Mouse (Mus musculus) heart, postnatal 0 days (tissue): Measurements from ENCODE around the gene Pik3c2b. TPM values are rescaled to one million over a fixed set of nuclear protein-coding genes. Genes with fewer than 3 reads are reported as not detected.

Experiments used
- ATAC-seq: fragments of 200-750 bp; cut with Nextera tagmentation; 2 replicates; pipeline ENCODE4 v1.8.0; 2017; ENCODE audit warnings: low read depth, moderate number of reproducible peaks, moderate library complexity; ENCODE audit not compliant: insufficient read depth
- DNase-seq: peaks from one replicate; pipeline ENCODE4 v3.0.0-alpha.2; 2016; ENCODE audit warnings: low spot score
- H3K27ac ChIP-seq: fragments of 300-500 bp; sonication (generic); 2 replicates; pipeline ENCODE4 v1.5.1; 2014; ENCODE audit warnings: low read depth, mild to moderate bottlenecking
- H3K27me3 ChIP-seq: fragments of 300-500 bp; sonication (generic); 2 replicates; pipeline ENCODE4 v1.6.1; 2014; ENCODE audit warnings: low read length, mixed read lengths; ENCODE audit not compliant: control insufficient read depth, insufficient read depth
- H3K36me3 ChIP-seq: fragments of 300-500 bp; sonication (generic); replicated peaks from 2 replicates; pipeline ENCODE4 v1.6.1; 2014; ENCODE audit warnings: low read length, mixed read lengths; ENCODE audit not compliant: control insufficient read depth, insufficient read depth
- H3K4me1 ChIP-seq: fragments of 300-500 bp; sonication (generic); 2 replicates; pipeline ENCODE4 v1.6.1; 2014; ENCODE audit warnings: antibody characterized with exemption; ENCODE audit not compliant: control insufficient read depth, insufficient read depth
- H3K4me2 ChIP-seq: fragments of 300-500 bp; sonication (generic); 2 replicates; pipeline ENCODE4 v1.6.1; 2014; ENCODE audit warnings: low read depth, mild to moderate bottlenecking, low read length, moderate library complexity
- H3K4me3 ChIP-seq: fragments of 300-500 bp; sonication (generic); 2 replicates; pipeline ENCODE4 v1.5.1; 2014; ENCODE audit warnings: low read depth, low read length
- H3K9ac ChIP-seq: fragments of 300-500 bp; sonication (generic); replicated peaks from 2 replicates; pipeline ENCODE4 v1.6.1; 2014; ENCODE audit warnings: low read depth, low read length, mixed read lengths
- H3K9me3 ChIP-seq: fragments of 300-500 bp; sonication (generic); replicated peaks from 2 replicates; pipeline ENCODE4 v1.6.1; 2016; ENCODE audit warnings: low read length; ENCODE audit not compliant: control insufficient read depth
- CTCF ChIP-seq: IDR thresholded peaks from 2 replicates; pipeline ENCODE4 v1.5.1; 2016; ENCODE audit warnings: antibody characterized with exemption, control low read depth, low read depth
- EP300 ChIP-seq: IDR thresholded peaks from 2 replicates; pipeline ENCODE4 v1.6.1; 2016; ENCODE audit warnings: antibody characterized with exemption, low read depth
- WGBS: fragments of 180-500 bp; shearing (Covaris S2); extraction: QIAGEN DNeasy Blood & Tissue Kit; methylation state at CpG from one replicate; pipeline ENCODE4 v1.1.7; 2014; 5-methylcytosine and 5-hydroxymethylcytosine counted together
- polyA plus RNA-seq: library from polyadenylated mRNA; unstranded; fragments of >200 nt; fragmentation: Nextera tagmentation; extraction: Ambion mirVana; gene quantifications from 2 replicates; pipeline ENCODE4 v1.2.1, GENCODE M21; 2015
- total RNA-seq: library from RNA; depleted of rRNA; stranded (reverse); fragments of >200 nt; gene quantifications from 2 replicates; pipeline ENCODE4 v1.2.3, GENCODE M21; 2014; ENCODE audit warnings: low replicate concordance

The Pik3c2b gene
- total and polyA plus RNA-seq, 2 experiments from 2014 or later, result 7.8 to 16.3 TPM

DNA sequence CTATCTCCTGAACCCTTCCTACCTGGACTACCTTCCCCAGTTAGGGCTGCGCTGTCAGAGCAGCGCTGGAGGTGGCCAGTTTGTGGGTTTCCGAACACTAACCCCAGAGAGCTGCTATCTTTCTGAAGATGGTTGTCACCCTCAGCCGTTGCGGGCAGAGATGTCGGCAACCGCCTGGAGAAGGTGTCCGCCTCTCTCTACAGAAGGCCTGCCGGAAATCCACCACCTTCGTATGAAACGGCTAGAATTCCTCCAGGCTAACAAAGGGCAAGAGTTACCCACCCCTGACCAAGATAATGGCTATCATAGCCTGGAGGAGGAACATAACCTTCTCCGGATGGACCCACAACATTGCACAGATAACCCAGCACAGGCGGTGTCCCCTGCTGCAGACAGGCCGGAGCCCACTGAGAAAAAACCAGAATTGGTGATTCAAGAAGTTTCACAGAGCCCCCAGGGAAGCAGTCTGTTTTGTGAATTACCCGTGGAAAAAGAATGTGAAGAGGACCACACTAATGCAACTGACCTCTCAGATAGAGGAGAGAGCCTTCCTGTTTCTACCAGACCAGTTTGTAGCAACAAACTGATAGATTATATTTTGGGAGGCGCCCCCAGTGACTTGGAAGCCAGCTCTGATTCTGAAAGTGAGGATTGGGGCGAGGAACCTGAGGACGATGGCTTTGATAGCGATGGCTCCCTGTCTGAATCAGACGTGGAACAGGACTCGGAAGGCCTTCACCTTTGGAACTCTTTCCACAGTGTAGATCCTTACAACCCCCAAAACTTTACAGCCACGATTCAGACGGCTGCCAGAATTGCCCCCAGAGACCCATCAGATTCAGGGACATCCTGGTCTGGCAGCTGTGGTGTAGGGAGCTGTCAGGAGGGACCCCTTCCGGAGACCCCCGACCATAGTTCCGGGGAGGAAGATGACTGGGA is 87.2 kb downstream of the Pik3c2b start:
- Histone ChIP-seq H3K4me1 (0 out of 2 replicates have a peak, but pooled peaks cover 14% of the 10 kb centered on the region), H3K4me3 (peak overlapping the region; percentile 73), H3K27ac (peak overlapping the region; percentile 94), H3K9me3 (no peaks in the 10 kb centered on the region), H3K4me2 (peak overlapping the region; percentile 92), H3K9ac (peak overlapping the region; percentile 78), H3K36me3 (peaks cover 16% of the 10 kb centered on the region), H3K27me3 (no peaks in the 10 kb centered on the region)
- TF ChIP-seq EP300, result no peak
- no peak for TF ChIP-seq CTCF
- DNase-seq (no peak), ATAC-seq (no peak)
- WGBS, result under 1% methylated on average over 26 of the region's 26 CpGs

GRCm38 (mm10) chr1:133133425-133133824 is 88.0 kb downstream of the Pik3c2b start:
- DNase-seq (peak; percentile 20), ATAC-seq (no peak)
- H3K27ac ChIP-seq, result peak overlapping the region; percentile 32; the same call in 1 of the 2 replicates
- peaks cover 23% of the 10 kb centered on the region for H3K36me3 ChIP-seq
- H3K4me1 ChIP-seq, result 0 out of 2 replicates have a peak, but pooled peaks cover 14% of the 10 kb centered on the region
- H3K4me3 ChIP-seq, result peak overlapping the region; percentile 73
- TF ChIP-seq CTCF (no peak), EP300 (no peak)
- no peaks in the 10 kb centered on the region for H3K9me3 ChIP-seq
- WGBS, result 4% methylated on average over 2 of the region's 2 CpGs
- H3K27me3 ChIP-seq, result no peaks in the 10 kb centered on the region
- H3K4me2 ChIP-seq, result peak overlapping the region; percentile 92
- peak overlapping the region; percentile 78 for H3K9ac ChIP-seq

DNA sequence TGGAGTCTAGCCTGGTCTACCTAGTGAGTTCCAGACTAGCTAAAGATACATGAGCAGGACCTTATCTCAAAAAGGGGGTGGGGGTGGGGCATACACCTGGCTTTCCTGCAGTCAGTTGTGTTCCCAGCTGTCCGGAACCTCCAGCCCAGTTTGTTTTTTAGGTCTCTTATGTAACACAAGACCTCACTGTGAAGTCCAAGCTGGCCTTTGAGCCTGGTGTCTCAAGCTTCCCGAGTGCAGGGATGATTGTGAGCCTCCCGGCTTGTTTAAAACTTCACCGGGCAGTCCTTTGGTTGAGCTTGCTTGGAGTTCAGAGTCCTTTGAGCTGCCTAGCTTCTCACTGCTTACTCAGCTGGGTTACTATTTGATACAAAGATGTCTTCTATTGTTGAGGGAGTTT is 88.6 kb downstream of the Pik3c2b start:
- Histone ChIP-seq H3K9ac (peak overlapping the region; percentile 78), H3K4me1 (0 out of 2 replicates have a peak, but pooled peaks cover 14% of the 10 kb centered on the region), H3K36me3 (peaks cover 30% of the 10 kb centered on the region), H3K9me3 (no peaks in the 10 kb centered on the region), H3K27ac (peak overlapping the region; percentile 58; the same call in 1 of the 2 replicates), H3K4me2 (peak overlapping the region; percentile 92), H3K4me3 (peak overlapping the region; percentile 73), H3K27me3 (no peaks in the 10 kb centered on the region)
- TF ChIP-seq EP300 (no peak), CTCF (no peak)
- ATAC-seq (no peak), DNase-seq (no peak)
- WGBS, result 4% methylated on average over 4 of the region's 4 CpGs

DNA sequence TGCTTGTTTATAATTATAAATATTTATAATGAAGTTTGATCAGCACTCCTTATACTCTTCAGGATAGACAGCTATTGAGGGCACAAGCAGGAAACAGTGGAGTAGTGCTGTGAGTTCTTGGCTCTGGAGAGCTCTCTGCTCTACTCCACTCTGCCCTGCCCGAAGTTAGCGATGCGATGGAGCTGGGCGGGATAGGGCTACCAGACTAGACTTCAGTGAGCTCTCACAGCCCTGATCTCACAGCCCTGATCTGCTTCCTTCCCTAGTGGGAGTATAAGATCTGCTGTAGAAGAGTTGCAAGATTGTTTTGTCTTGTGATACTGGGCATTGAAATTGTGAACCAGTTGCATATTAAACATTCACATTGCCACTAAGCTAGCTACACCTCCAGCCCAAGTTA is 89.4 kb downstream of the Pik3c2b start:
- WGBS, result 2% methylated on average over 4 of the region's 4 CpGs
- H3K36me3 ChIP-seq, result peaks cover 36% of the 10 kb centered on the region

GRCm38 (mm10) chr1:133135808-133136207 is 90.3 kb downstream of the Pik3c2b start:
- H3K4me3 ChIP-seq, result peak overlapping the region; percentile 73; the same call in 1 of the 2 replicates
- no peak for ATAC-seq
- no peak overlapping the region for H3K27ac ChIP-seq
- peak overlapping the region; percentile 92 for H3K4me2 ChIP-seq
- peak overlapping the region; percentile 17; the same call in 1 of the 2 replicates for H3K9ac ChIP-seq
- WGBS, result 47% methylated on average over 5 of the region's 5 CpGs
- no peak for DNase-seq
- H3K27me3 ChIP-seq, result no peaks in the 10 kb centered on the region
- peaks cover 45% of the 10 kb centered on the region for H3K36me3 ChIP-seq
- TF ChIP-seq EP300 (no peak), CTCF (no peak)
- no peaks in the 10 kb centered on the region for H3K9me3 ChIP-seq
- 0 out of 2 replicates have a peak, but pooled peaks cover 14% of the 10 kb centered on the region for H3K4me1 ChIP-seq

More for the DNA sequence above, 89.4 kb downstream of the Pik3c2b start:
- ATAC-seq, result no peak
- no peaks in the 10 kb centered on the region for H3K27me3 ChIP-seq
- H3K4me3 ChIP-seq, result peak overlapping the region; percentile 73
- no peak for DNase-seq
- 0 out of 2 replicates have a peak, but pooled peaks cover 14% of the 10 kb centered on the region for H3K4me1 ChIP-seq
- H3K9ac ChIP-seq, result peak overlapping the region; percentile 78
- TF ChIP-seq CTCF, result no peak
- TF ChIP-seq EP300, result no peak
- H3K4me2 ChIP-seq, result peak overlapping the region; percentile 92
- 0 out of 2 replicates have a peak overlapping the region, but pooled peaks have one; percentile 40 for H3K27ac ChIP-seq
- H3K9me3 ChIP-seq, result no peaks in the 10 kb centered on the region
